Mouse (Mus musculus): ENCODE data around the gene Slc12a4.

- TF ChIP-seq POLR2A (IDR thresholded peaks at IDR 0.05; ENCODE audit: extremely low read depth, insufficient read depth, low read length) = no peak
- TF ChIP-seq CTCF (IDR thresholded peaks at IDR 0.05; ENCODE audit: low read depth, low read length) = no peak
Measured at GRCm38 (mm10) chr8:105988546-105988945, 22.6 kb upstream of the Slc12a4 start.
